In the genomic region with DNA sequence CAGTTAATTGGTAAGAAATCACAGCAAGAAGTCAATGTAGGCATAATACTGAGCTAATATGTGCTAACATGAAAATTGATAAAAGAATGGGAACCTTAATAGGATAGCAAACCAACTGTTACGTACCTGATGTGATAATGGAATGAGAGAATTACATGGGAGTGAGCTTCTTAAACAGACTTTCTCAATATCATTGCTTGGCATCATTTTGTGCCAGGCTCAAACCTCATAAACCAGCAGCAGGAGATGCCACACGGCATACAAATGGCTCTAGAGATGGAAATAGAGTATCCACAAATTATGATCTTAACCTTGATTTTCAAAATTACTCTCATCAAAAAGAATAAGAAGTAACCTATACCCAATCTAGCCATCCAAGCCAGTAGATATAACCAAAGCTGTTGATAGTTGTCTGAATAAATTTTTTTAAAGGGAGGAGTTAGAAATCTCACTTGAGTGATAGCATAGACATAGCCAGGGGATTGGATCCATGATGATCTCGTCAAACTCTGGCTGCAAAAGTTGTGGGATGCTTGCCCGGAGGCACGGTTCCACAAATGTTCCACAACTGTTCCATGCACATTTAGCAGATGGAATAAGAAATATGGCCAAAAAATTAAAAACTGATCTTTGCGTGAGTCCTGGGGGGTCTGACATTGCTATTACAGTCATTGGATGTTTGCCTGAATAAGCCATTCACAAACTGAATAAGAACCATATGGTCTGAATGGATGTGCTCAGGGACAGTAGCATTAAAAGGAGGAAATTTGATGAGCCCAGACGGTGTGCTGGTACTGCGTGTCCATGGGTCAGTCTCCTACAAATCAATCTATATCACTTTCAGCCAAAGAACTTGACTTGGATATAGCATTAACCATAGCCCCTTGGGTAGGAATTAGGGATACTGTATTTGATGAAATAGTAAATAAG, we compare ENCODE assay signal across 12 mouse cellular contexts.
DNase-seq lines count a peak whose midpoint lies in the region; ATAC-seq and TF ChIP-seq lines count a peak whose summit lies in the region.
"Had no signal": no experiment of that assay in that cellular context is flagged by ENCODE, and none has a peak within 500 bp of the region (broad histone marks: within the 10 kb centered on the region; RNA-seq: fewer than 3 reads in every experiment).

No protein-coding gene starts in this region.

- no peaks in the 10 kb centered on the region for H3K9me3 ChIP-seq in forebrain, embryonic 15.5 days
- H3K9me3 ChIP-seq in forebrain, embryonic 12.5 days: no peaks in the 10 kb centered on the region
- H3K9me3 ChIP-seq in limb, embryonic 14.5 days (ENCODE audit: control insufficient read depth, low read length): no peaks in the 10 kb centered on the region
- no peaks in the 10 kb centered on the region for H3K9me3 ChIP-seq in limb, embryonic 10.5 days (replicated peaks)
- H3K9me3 ChIP-seq: midbrain, embryonic 10.5 days had no signal

- TF ChIP-seq POLR2A in limb, embryonic 14.5 days (IDR thresholded peaks at IDR 0.05; ENCODE audit: borderline replicate concordance, extremely low read depth, insufficient read depth, insufficient read length): no peak

- peak; percentile 34 for DNase-seq in limb, embryonic 14.5 days (ENCODE audit: low spot score)
- no peak for DNase-seq in limb, embryonic 10.5 days (ENCODE audit: low spot score)
- peak; percentile 88 to 89 for DNase-seq in cerebellum, postnatal 14 days
- peak; percentile 9 for DNase-seq in layer of hippocampus, adult 9-11 months
- DNase-seq in thymus, postnatal 4 days: no peak
- no peak for DNase-seq in testis, postnatal 10 days (ENCODE audit: low spot score)
- DNase-seq: B cell, adult 2 months had no signal

- 67% methylated on average over 8 of the region's 8 CpGs for WGBS in forebrain, embryonic 15.5 days
- 89% methylated on average over 8 of the region's 8 CpGs for WGBS in forebrain, embryonic 12.5 days
- WGBS in limb, embryonic 14.5 days: 75% methylated on average over 8 of the region's 8 CpGs
- 89% methylated on average over 8 of the region's 8 CpGs for WGBS in limb, embryonic 10.5 days

- H3K9ac ChIP-seq in forebrain, embryonic 15.5 days (replicated peaks): no peak overlapping the region
- H3K9ac ChIP-seq in forebrain, embryonic 12.5 days: no peak overlapping the region
- no peak overlapping the region for H3K9ac ChIP-seq in limb, embryonic 14.5 days (ENCODE audit: low read depth, low read length, severe bottlenecking)

- H3K4me3 ChIP-seq in forebrain, embryonic 15.5 days: no peak overlapping the region
- H3K4me3 ChIP-seq in forebrain, embryonic 12.5 days (replicated peaks): no peak overlapping the region
- no peak overlapping the region for H3K4me3 ChIP-seq in limb, embryonic 14.5 days (replicated peaks; ENCODE audit: low read length)
- no peak overlapping the region for H3K4me3 ChIP-seq in limb, embryonic 10.5 days
- H3K4me3 ChIP-seq: midbrain, embryonic 10.5 days had no signal

- H3K27me3 ChIP-seq in forebrain, embryonic 15.5 days: no peaks in the 10 kb centered on the region
- no peaks in the 10 kb centered on the region for H3K27me3 ChIP-seq in forebrain, embryonic 12.5 days
- H3K27me3 ChIP-seq in limb, embryonic 14.5 days (ENCODE audit: control insufficient read depth, insufficient read depth, low read length): no peaks in the 10 kb centered on the region
- no peaks in the 10 kb centered on the region for H3K27me3 ChIP-seq in limb, embryonic 10.5 days (ENCODE audit: low read depth, poor library complexity, severe bottlenecking)

- no peaks in the 10 kb centered on the region for H3K36me3 ChIP-seq in forebrain, embryonic 15.5 days
- no peaks in the 10 kb centered on the region for H3K36me3 ChIP-seq in forebrain, embryonic 12.5 days (replicated peaks)
- H3K36me3 ChIP-seq in limb, embryonic 14.5 days (ENCODE audit: control insufficient read depth, insufficient read depth, low read length): no peaks in the 10 kb centered on the region
- no peaks in the 10 kb centered on the region for H3K36me3 ChIP-seq in limb, embryonic 10.5 days
- H3K36me3 ChIP-seq: midbrain, embryonic 10.5 days had no signal

- peak; percentile 86 for ATAC-seq in forebrain, embryonic 15.5 days (replicated peaks)
- ATAC-seq in forebrain, embryonic 12.5 days (ENCODE audit: low FRiP score): no peak
- no peak for ATAC-seq in limb, embryonic 14.5 days (ENCODE audit: low FRiP score, low read depth)
- ATAC-seq: intestine, embryonic 16.5 days had no signal

- H3K27ac ChIP-seq in forebrain, embryonic 15.5 days (replicated peaks): 0 out of 2 replicates have a peak overlapping the region, but pooled peaks have one; percentile 15
- no peak overlapping the region for H3K27ac ChIP-seq in forebrain, embryonic 12.5 days
- no peak overlapping the region for H3K27ac ChIP-seq in limb, embryonic 14.5 days (replicated peaks; ENCODE audit: low read depth, low read length)
- no peak overlapping the region for H3K27ac ChIP-seq in limb, embryonic 10.5 days
- H3K27ac ChIP-seq: midbrain, embryonic 10.5 days had no signal

- H3K4me2 ChIP-seq in forebrain, embryonic 15.5 days (replicated peaks): no peak overlapping the region
- no peak overlapping the region for H3K4me2 ChIP-seq in forebrain, embryonic 12.5 days
- H3K4me2 ChIP-seq in limb, embryonic 14.5 days (replicated peaks; ENCODE audit: low read depth, low read length, severe bottlenecking): no peak overlapping the region
- H3K4me2 ChIP-seq: liver, embryonic 11.5 days had no signal

- 0 out of 2 replicates have a peak, but pooled peaks cover 4% of the 10 kb centered on the region for H3K4me1 ChIP-seq in forebrain, embryonic 15.5 days
- no peaks in the 10 kb centered on the region for H3K4me1 ChIP-seq in forebrain, embryonic 12.5 days
- H3K4me1 ChIP-seq in limb, embryonic 14.5 days (ENCODE audit: control insufficient read depth, insufficient read depth, low read length): no peaks in the 10 kb centered on the region
- H3K4me1 ChIP-seq in limb, embryonic 10.5 days: no peaks in the 10 kb centered on the region
- H3K4me1 ChIP-seq: midbrain, embryonic 10.5 days had no signal

Comparison
In these comparisons a context has a peak if more than half of its experiments do, and no peak if none do; other contexts are left out.
1. DNase-seq: peak in limb, embryonic 14.5 days (single experiment), cerebellum, postnatal 14 days (2 of 2) and layer of hippocampus, adult 9-11 months (single experiment); none in limb, embryonic 10.5 days (single experiment), thymus, postnatal 4 days (single experiment) and testis, postnatal 10 days (single experiment).